Mouse (Mus musculus) stomach, postnatal 0 days (tissue): ENCODE data around the gene Tle4. TPM values are rescaled to one million over a fixed set of nuclear protein-coding genes. Genes with fewer than 3 reads are reported as not detected.

ENCODE experiments used
- ATAC-seq: fragments of 200-750 bp; cut with Nextera tagmentation; 2 replicates; pipeline ENCODE4 v1.8.0; 2017; ENCODE audit not compliant: low FRiP score, low TSS enrichment
- DNase-seq: peaks from one replicate; pipeline ENCODE4 v3.0.0-alpha.2; 2016; ENCODE audit warnings: low spot score
- H3K27ac ChIP-seq: fragments of 300-500 bp; sonication (generic); replicated peaks from 2 replicates; pipeline ENCODE4 v1.5.1; 2014; ENCODE audit warnings: mild to moderate bottlenecking, control low read depth
- H3K27me3 ChIP-seq: fragments of 300-500 bp; sonication (generic); 2 replicates; pipeline ENCODE4 v1.6.1; 2014; ENCODE audit warnings: low read length; ENCODE audit not compliant: control insufficient read depth, insufficient read depth
- H3K36me3 ChIP-seq: fragments of 300-500 bp; sonication (generic); 2 replicates; pipeline ENCODE4 v1.6.1; 2014; ENCODE audit warnings: low read length, mixed read lengths; ENCODE audit not compliant: control insufficient read depth, insufficient read depth
- H3K4me1 ChIP-seq: fragments of 300-500 bp; sonication (generic); replicated peaks from 2 replicates; pipeline ENCODE4 v1.6.1; 2014; ENCODE audit warnings: antibody characterized with exemption; ENCODE audit not compliant: control insufficient read depth, insufficient read depth
- H3K4me2 ChIP-seq: fragments of 300-500 bp; sonication (generic); replicated peaks from 2 replicates; pipeline ENCODE4 v1.6.1; 2014; ENCODE audit warnings: low read depth, mild to moderate bottlenecking, control low read depth, moderate library complexity
- H3K4me3 ChIP-seq: fragments of 300-500 bp; sonication (generic); 2 replicates; pipeline ENCODE4 v1.5.1; 2014; ENCODE audit warnings: low read depth, low read length, control low read depth
- H3K9ac ChIP-seq: fragments of 300-500 bp; sonication (generic); 2 replicates; pipeline ENCODE4 v1.6.1; 2014; ENCODE audit warnings: mild to moderate bottlenecking, low read length, control low read depth, mixed read lengths
- H3K9me3 ChIP-seq: fragments of 300-500 bp; sonication (generic); 2 replicates; pipeline ENCODE4 v1.6.1; 2016; ENCODE audit warnings: low read length; ENCODE audit not compliant: control insufficient read depth
- CTCF ChIP-seq: IDR thresholded peaks from 2 replicates; pipeline ENCODE4 v1.5.1; 2016; ENCODE audit warnings: antibody characterized with exemption, low read depth, mild to moderate bottlenecking, moderate library complexity
- EP300 ChIP-seq: optimal IDR thresholded peaks from 2 replicates; pipeline ENCODE3; 2016; ENCODE audit warnings: antibody characterized with exemption
- WGBS: fragments of 180-500 bp; shearing (Covaris S2); extraction: QIAGEN DNeasy Blood & Tissue Kit; methylation state at CpG from one replicate; pipeline ENCODE4 v1.1.7; 2014; 5-methylcytosine and 5-hydroxymethylcytosine counted together
- polyA plus RNA-seq: library from polyadenylated mRNA; unstranded; fragments of >200 nt; fragmentation: Nextera tagmentation; extraction: Ambion mirVana; gene quantifications from 2 replicates; pipeline ENCODE4 v1.2.1, GENCODE M21; 2015

The Tle4 gene
- polyA plus RNA-seq, 1 experiment from 2014 or later: 5.1 TPM

DNA sequence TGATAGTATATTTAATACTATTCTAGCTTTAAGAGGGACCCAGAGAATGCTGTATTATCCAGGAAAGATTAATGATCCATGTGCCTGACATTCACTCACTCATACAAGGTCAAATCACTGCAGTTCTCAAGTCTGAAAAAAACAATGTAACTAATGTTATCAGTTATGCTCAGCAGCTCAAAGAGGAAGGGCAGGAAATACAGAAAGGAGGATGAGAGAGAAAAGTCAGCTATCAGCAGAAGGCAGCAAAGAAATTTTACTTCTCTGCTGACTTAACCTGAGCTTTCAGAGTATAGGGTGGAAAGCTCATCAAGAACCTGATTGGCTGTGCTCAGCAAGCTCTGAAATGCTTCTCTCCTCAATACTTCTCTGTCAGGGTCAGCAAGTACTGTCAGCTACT lies 29.0 kb downstream of the Tle4 start:
- Histone ChIP-seq H3K4me3 (no peak overlapping the region), H3K36me3 (no peaks in the 10 kb centered on the region), H3K9ac (no peak overlapping the region), H3K27ac (no peak overlapping the region), H3K4me1 (no peaks in the 10 kb centered on the region), H3K9me3 (no peaks in the 10 kb centered on the region), H3K27me3 (no peaks in the 10 kb centered on the region), H3K4me2 (no peak overlapping the region)
- DNase-seq (no peak), ATAC-seq (no peak)
- TF ChIP-seq CTCF (no peak), EP300 (no peak)

DNA sequence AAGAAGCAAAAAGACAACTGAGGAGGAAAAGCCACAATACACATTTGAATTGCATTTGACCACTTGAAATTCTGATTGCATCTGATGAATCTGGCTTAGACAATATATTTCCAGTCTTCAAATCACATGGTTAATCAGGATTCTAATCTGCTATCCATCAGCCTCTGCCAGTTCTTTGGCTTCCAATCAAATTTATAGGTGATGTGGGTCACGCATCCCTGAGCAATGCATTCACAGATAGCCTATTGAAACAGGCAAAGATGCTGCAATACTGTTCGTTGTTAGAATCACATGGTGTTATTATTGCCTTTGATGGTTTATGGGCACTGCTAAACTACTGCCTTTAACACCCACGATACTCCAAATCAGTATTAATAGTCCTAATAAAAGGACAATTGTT lies 30.8 kb downstream of the Tle4 start:
- H3K9ac ChIP-seq: no peak overlapping the region
- H3K27ac ChIP-seq: no peak overlapping the region
- DNase-seq: no peak
- no peak for ATAC-seq
- no peaks in the 10 kb centered on the region for H3K27me3 ChIP-seq
- H3K4me2 ChIP-seq: no peak overlapping the region
- H3K4me3 ChIP-seq: no peak overlapping the region
- TF ChIP-seq EP300 (no peak), CTCF (no peak)
- no peaks in the 10 kb centered on the region for H3K36me3 ChIP-seq
- WGBS: 83% methylated on average over 3 of the region's 3 CpGs
- H3K4me1 ChIP-seq: no peaks in the 10 kb centered on the region
- no peaks in the 10 kb centered on the region for H3K9me3 ChIP-seq

DNA sequence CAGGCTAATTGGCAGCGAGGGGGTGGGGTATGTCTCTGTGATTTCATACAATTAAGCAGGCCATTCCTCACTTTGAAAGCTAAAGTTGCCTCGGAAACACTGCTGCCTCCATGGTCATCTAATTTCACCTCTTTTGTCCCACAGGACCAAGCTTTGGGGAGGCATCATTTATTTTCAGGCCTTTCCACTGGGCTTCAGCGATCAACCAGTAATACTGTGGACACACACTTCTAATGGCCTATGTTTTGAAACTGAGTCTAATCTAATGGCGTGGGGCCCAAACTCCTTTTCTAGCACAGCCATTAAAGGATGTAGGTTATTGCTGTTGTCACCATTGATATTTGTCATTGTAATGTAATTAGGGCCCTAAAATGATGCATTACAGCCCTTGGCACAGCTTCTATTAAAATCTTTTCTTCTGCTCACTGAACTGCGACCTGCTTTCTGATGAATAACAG lies 31.3 kb downstream of the Tle4 start:
- TF ChIP-seq EP300 (no peak), CTCF (no peak)
- no peaks in the 10 kb centered on the region for H3K9me3 ChIP-seq
- no peaks in the 10 kb centered on the region for H3K27me3 ChIP-seq
- H3K4me3 ChIP-seq: no peak overlapping the region
- H3K27ac ChIP-seq: no peak overlapping the region
- H3K9ac ChIP-seq: no peak overlapping the region
- 58% methylated on average over 5 of the region's 5 CpGs for WGBS
- no peaks in the 10 kb centered on the region for H3K36me3 ChIP-seq
- no peak overlapping the region for H3K4me2 ChIP-seq
- DNase-seq (no peak), ATAC-seq (no peak)
- no peaks in the 10 kb centered on the region for H3K4me1 ChIP-seq

DNA sequence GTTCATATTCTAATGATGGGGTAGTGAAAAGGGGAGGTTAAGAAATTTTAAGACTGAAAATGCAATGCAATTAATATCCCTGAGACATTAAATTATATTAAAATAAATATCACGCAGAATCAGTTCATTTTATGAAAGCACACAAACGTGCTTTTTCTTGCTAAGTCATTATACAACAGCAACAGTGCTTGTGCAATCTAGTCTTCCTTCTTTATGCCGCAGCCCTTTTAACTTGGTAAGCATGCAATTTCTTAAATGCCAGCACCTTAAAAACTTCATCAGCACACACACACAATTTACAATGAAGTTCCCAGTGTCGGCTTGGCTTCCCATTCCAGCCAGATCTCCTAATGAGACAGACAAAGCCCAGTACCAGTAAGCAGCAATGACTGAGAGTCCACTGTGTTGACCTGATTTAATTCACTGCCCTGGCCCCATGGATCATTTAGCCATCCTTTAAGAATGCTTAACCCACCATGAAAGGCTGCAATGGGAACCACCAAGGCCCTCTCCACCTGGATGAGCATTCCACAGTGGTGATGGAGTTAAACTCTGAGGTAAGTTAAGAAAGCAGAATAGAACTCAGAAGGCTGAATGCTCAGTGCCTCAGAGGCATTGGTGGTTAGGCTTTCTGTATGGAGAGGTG lies 32.3 kb downstream of the Tle4 start:
- H3K9me3 ChIP-seq: no peaks in the 10 kb centered on the region
- WGBS: 77% methylated on average over 4 of the region's 4 CpGs
- H3K36me3 ChIP-seq: no peaks in the 10 kb centered on the region
- no peak for DNase-seq
- no peak overlapping the region for H3K4me2 ChIP-seq
- no peaks in the 10 kb centered on the region for H3K27me3 ChIP-seq
- H3K27ac ChIP-seq: no peak overlapping the region
- no peak for ATAC-seq
- no peak for TF ChIP-seq EP300
- no peak for TF ChIP-seq CTCF
- H3K9ac ChIP-seq: no peak overlapping the region
- no peak overlapping the region for H3K4me3 ChIP-seq
- H3K4me1 ChIP-seq: no peaks in the 10 kb centered on the region

DNA sequence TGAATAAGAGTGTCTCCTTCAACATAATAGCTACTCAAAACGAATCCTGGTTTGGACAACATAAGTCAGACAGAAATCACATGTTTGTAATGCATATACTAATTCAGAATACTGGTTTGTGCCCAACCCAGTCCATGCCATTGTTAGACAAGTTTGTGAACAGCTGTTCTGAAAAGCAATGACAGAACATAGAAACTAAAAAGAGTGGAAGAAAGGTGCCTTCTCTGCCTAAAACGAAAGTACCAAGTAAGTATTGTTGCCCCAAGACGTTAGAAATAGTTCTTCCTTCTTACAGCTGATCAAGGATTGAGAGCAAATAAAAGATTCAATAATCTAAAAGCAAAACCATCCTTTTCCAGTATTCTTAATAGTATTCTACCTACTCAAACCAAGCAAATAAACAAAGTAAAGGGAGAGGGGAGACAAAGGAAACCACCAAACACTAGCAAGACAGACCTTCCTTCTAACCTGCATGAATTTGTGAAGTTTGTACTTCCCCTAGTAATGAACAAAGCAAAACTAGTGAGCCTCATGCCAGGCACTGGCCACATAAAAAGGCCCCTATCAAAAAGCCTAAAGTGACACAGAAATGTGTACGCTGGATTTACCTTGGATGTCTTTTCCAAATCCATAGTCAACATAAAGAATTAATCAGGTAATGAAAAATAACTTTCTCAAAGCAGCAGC lies 34.4 kb downstream of the Tle4 start:
- WGBS: 71% methylated on average over 4 of the region's 4 CpGs
- no peaks in the 10 kb centered on the region for H3K9me3 ChIP-seq
- H3K36me3 ChIP-seq: no peaks in the 10 kb centered on the region
- H3K4me1 ChIP-seq: no peaks in the 10 kb centered on the region
- ATAC-seq: no peak
- no peak overlapping the region for H3K9ac ChIP-seq
- no peaks in the 10 kb centered on the region for H3K27me3 ChIP-seq
- no peak overlapping the region for H3K27ac ChIP-seq
- TF ChIP-seq CTCF: no peak
- TF ChIP-seq EP300: no peak
- no peak for DNase-seq
- H3K4me2 ChIP-seq: no peak overlapping the region
- H3K4me3 ChIP-seq: no peak overlapping the region

DNA sequence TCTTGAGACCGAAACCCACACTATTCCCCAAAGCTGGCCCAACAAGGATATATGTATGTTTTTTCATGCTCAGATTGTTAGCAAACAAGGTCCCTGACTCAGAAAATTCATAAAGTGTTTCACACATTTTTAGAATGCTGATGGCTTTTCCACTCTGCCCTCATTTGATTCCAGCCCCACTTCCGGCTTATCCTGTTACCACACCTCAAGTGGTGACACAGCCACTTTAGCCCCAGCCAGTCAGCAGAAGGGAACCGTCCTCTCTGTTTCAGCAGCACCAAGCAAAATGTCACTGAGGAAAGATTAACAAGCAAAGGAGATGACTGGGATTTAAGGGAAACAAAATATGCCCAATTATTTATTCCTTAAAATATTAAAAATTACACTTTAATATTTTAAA lies 50.0 kb downstream of the Tle4 start:
- H3K9ac ChIP-seq: no peak overlapping the region
- no peak overlapping the region for H3K27ac ChIP-seq
- no peaks in the 10 kb centered on the region for H3K4me1 ChIP-seq
- no peak overlapping the region for H3K4me3 ChIP-seq
- 80% methylated on average over 3 of the region's 3 CpGs for WGBS
- H3K36me3 ChIP-seq: no peaks in the 10 kb centered on the region
- peak; percentile 19 for DNase-seq
- H3K4me2 ChIP-seq: no peak overlapping the region
- no peak for TF ChIP-seq CTCF
- no peak for TF ChIP-seq EP300
- H3K9me3 ChIP-seq: no peaks in the 10 kb centered on the region
- no peaks in the 10 kb centered on the region for H3K27me3 ChIP-seq
- no peak for ATAC-seq
